Mouse (Mus musculus) colon, adult 2 months (tissue): Measurements from ENCODE around the gene DXBay18. TPM values are rescaled to one million over a fixed set of nuclear protein-coding genes. Genes with fewer than 3 reads are reported as not detected.

Experiments
- polyA plus RNA-seq: library from polyadenylated mRNA; depleted of rRNA; stranded (reverse); fragments of >200 nt; gene quantifications from 2 replicates; pipeline ENCODE4 v1.2.3, GENCODE M21; 2012; rRNA removed

DXBay18 gene
- polyA plus RNA-seq, result 0.06 TPM in 1 of 2 replicates, not detected in the other

GRCm38 (mm10) chrX:73149350-73149749, at the start of gene DXBay18:
Gene DXBay18 (minus strand): TSS chrX:73149450.

GRCm38 (mm10) chrX:73191934-73192333, 42.7 kb upstream of the DXBay18 start, which contains the start of gene Xlr3b:
Gene Xlr3b (plus strand): TSS chrX:73192207.

GRCm38 (mm10) chrX:73176889-73177288, 27.6 kb upstream of the DXBay18 start, which contains the start of gene Spin2d:
Gene Spin2d (minus strand): TSS chrX:73176989.

GRCm38 (mm10) chrX:73148496-73148895, 754 bp downstream of the DXBay18 start, which contains the start of gene Xlr5b:
Gene Xlr5b (plus strand): TSS chrX:73148796.

GRCm38 (mm10) chrX:73116747-73117146, 32.5 kb downstream of the DXBay18 start, which contains the start of gene Gm14685:
Gene Gm14685 (plus strand): TSS chrX:73117047.

GRCm38 (mm10) chrX:73096941-73097508, 52.2 kb downstream of the DXBay18 start, which contains the start of gene Xlr3a:
Gene Xlr3a (minus strand): TSS chrX:73097095.

Other genes starting within 250 kb of the DXBay18 start
- gene Cetn2, start 231.0 kb downstream of the DXBay18 start, polyA plus RNA-seq, result 1.1 and 1.2 TPM in 2 replicates
- gene Nsdhl, start 230.9 kb downstream of the DXBay18 start, polyA plus RNA-seq, result 11.7 and 12.9 TPM in 2 replicates
- 0.41 and 0.63 TPM in 2 replicates for gene Zfp185, start 162.1 kb downstream of the DXBay18 start, polyA plus RNA-seq
- not detected in 2 replicates for gene Pnma5, start 112.3 kb downstream of the DXBay18 start, polyA plus RNA-seq
- gene Pnma3, start 84.7 kb downstream of the DXBay18 start, polyA plus RNA-seq, result 0.05 and 0.08 TPM in 2 replicates
- 0.13 TPM in 1 of 2 replicates, not detected in the other for gene Xlr4a, start 67.0 kb downstream of the DXBay18 start, polyA plus RNA-seq
- 0.35 TPM in 1 of 2 replicates, not detected in the other for gene Xlr3a, start 52.4 kb downstream of the DXBay18 start, polyA plus RNA-seq
- gene Gm14685, start 32.4 kb downstream of the DXBay18 start, polyA plus RNA-seq, result not detected in 2 replicates
- not detected in 2 replicates for gene Xlr5b, start 654 bp downstream of the DXBay18 start, polyA plus RNA-seq
- gene Spin2d, start 27.5 kb upstream of the DXBay18 start, polyA plus RNA-seq, result not detected in 2 replicates
- 0.26 and 0.36 TPM in 2 replicates for gene Xlr3b, start 42.8 kb upstream of the DXBay18 start, polyA plus RNA-seq
- 0.15 TPM in 1 of 2 replicates, not detected in the other for gene Xlr4b, start 64.9 kb upstream of the DXBay18 start, polyA plus RNA-seq
- gene F8a, start 78.8 kb upstream of the DXBay18 start, polyA plus RNA-seq, result 24.4 and 26.4 TPM in 2 replicates
- not detected in 2 replicates for gene Xlr4c, start 93.7 kb upstream of the DXBay18 start, polyA plus RNA-seq
- gene Xlr3c, start 115.9 kb upstream of the DXBay18 start, polyA plus RNA-seq, result not detected in 2 replicates
- gene Xlr5a, start 143.5 kb upstream of the DXBay18 start, polyA plus RNA-seq, result not detected in 2 replicates
- not detected in 2 replicates for gene Xlr5c, start 143.5 kb upstream of the DXBay18 start, polyA plus RNA-seq
- not detected in 2 replicates for gene Gm45015, start 187.4 kb upstream of the DXBay18 start, polyA plus RNA-seq
- gene Zfp275, start 193.2 kb upstream of the DXBay18 start, polyA plus RNA-seq, result 5.3 and 6.1 TPM in 2 replicates
- gene Gm18336, start 249.3 kb upstream of the DXBay18 start, polyA plus RNA-seq, result not detected in 2 replicates